Mouse (Mus musculus) heart, embryonic 13.5 days (tissue): Measurements from ENCODE around the gene Klhl10. TPM values are rescaled to one million over a fixed set of nuclear protein-coding genes. Genes with fewer than 3 reads are reported as not detected.

Experiments used
- ATAC-seq: fragments of 200-750 bp; cut with Nextera tagmentation; 2 replicates; pipeline ENCODE4 v1.8.0; 2017; ENCODE audit warnings: moderate TSS enrichment; ENCODE audit not compliant: insufficient number of reproducible peaks, low FRiP score, low TSS enrichment; ENCODE audit errors: extremely low read depth
- H3K27ac ChIP-seq: fragments of 300-500 bp; sonication (generic); replicated peaks from 2 replicates; pipeline ENCODE4 v1.5.1; 2015; ENCODE audit warnings: moderate library complexity, mild to moderate bottlenecking, inconsistent platforms
- H3K27me3 ChIP-seq: fragments of 300-500 bp; sonication (generic); replicated peaks from 2 replicates; pipeline ENCODE4 v1.6.1; 2015; ENCODE audit warnings: mild to moderate bottlenecking, inconsistent platforms
- H3K36me3 ChIP-seq: fragments of 300-500 bp; sonication (generic); 2 replicates; pipeline ENCODE4 v1.6.1; 2015; ENCODE audit warnings: mild to moderate bottlenecking, inconsistent platforms
- H3K4me1 ChIP-seq: fragments of 300-500 bp; sonication (generic); 2 replicates; pipeline ENCODE4 v1.6.1; 2015; ENCODE audit warnings: inconsistent platforms
- H3K4me2 ChIP-seq: fragments of 300-500 bp; sonication (generic); 2 replicates; pipeline ENCODE4 v1.6.1; 2015; ENCODE audit warnings: inconsistent platforms, mild to moderate bottlenecking, moderate library complexity
- H3K4me3 ChIP-seq: fragments of 300-500 bp; sonication (generic); 2 replicates; pipeline ENCODE4 v1.5.1; 2015; ENCODE audit warnings: moderate library complexity, mild to moderate bottlenecking, inconsistent platforms
- H3K9ac ChIP-seq: fragments of 300-500 bp; sonication (generic); 2 replicates; pipeline ENCODE4 v1.6.1; 2015; ENCODE audit warnings: inconsistent platforms, mild to moderate bottlenecking, moderate library complexity
- H3K9me3 ChIP-seq: fragments of 300-500 bp; sonication (generic); 2 replicates; pipeline ENCODE4 v1.6.1; 2016; ENCODE audit warnings: inconsistent platforms
- WGBS: fragments of 180-500 bp; shearing (Covaris S2); methylation state at CpG from one replicate; pipeline ENCODE4 v1.1.7; 2015; ENCODE audit warnings: mixed read lengths; 5-methylcytosine and 5-hydroxymethylcytosine counted together
- polyA plus RNA-seq: library from polyadenylated mRNA; unstranded; fragments of >200 nt; fragmentation: Nextera tagmentation; extraction: Ambion mirVana; gene quantifications from 2 replicates; pipeline ENCODE4 v1.2.1, GENCODE M21; 2015

The Klhl10 gene
- polyA plus RNA-seq, 1 experiment from 2014 or later = 0.60 TPM

DNA sequence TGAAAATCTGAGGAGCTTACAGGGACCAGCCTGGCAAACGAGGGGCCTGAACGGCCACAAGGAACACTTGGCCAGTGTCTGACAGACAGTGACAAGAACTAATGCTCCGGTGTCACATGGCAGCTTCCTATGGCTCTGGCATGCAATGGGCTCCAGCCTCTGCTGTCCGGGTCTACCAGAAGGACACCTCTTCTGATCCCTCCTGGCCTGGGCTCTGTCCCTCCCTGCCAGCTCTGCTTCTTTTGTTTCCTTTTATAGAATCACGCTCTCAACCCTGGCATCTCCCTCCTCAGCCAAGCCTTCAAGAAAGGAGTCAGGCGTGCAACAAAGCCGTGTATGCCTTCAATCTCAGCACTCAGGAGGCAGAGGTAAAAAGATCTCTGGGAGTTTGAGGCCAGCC lies 11.7 kb upstream of the Klhl10 start:
- H3K9me3 ChIP-seq = no peaks in the 10 kb centered on the region
- ATAC-seq = no peak
- H3K4me1 ChIP-seq = peaks cover 49% of the 10 kb centered on the region
- H3K36me3 ChIP-seq = peaks cover 52% of the 10 kb centered on the region
- H3K27me3 ChIP-seq = no peaks in the 10 kb centered on the region
- H3K9ac ChIP-seq = peak overlapping the region; percentile 8; the same call in 1 of the 2 replicates
- peak overlapping the region; percentile 86 for H3K27ac ChIP-seq
- H3K4me3 ChIP-seq = no peak overlapping the region
- no peak overlapping the region for H3K4me2 ChIP-seq
- 44% methylated on average over 7 of the region's 7 CpGs for WGBS

DNA sequence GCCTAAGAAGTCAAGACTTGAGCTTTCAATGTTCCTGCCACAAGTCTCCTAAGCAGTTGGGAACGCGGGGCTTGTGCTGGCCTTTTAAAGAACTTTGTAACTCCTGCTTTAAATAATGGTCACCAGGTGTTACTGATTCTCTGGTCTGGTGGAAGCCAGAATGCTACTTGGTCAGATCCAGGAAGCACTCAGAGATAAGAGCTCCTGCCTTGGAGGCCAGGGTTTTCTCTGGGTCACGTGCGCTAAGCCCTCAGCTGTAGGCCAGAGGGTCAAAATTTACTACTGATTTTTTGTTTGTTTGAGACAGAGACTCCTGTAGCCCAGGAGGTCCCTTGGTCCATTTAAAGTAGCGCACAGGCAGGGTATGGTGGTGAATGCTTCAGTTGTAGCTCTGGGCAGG lies 9.7 kb upstream of the Klhl10 start:
- peaks cover 67% of the 10 kb centered on the region for H3K36me3 ChIP-seq
- H3K9ac ChIP-seq = peak overlapping the region; percentile 24; the same call in 1 of the 2 replicates
- no peak overlapping the region for H3K27ac ChIP-seq
- no peak overlapping the region for H3K4me3 ChIP-seq
- H3K27me3 ChIP-seq = no peaks in the 10 kb centered on the region
- H3K4me2 ChIP-seq = no peak overlapping the region
- 67% methylated on average over 5 of the region's 5 CpGs for WGBS
- H3K4me1 ChIP-seq = peaks cover 39% of the 10 kb centered on the region
- no peak for ATAC-seq
- no peaks in the 10 kb centered on the region for H3K9me3 ChIP-seq

GRCm38 (mm10) chr11:100435678-100436246 lies 6.0 kb upstream of the Klhl10 start:
- Histone ChIP-seq H3K27me3 (no peaks in the 10 kb centered on the region), H3K4me1 (peaks cover 26% of the 10 kb centered on the region), H3K36me3 (peaks cover 76% of the 10 kb centered on the region), H3K9me3 (no peaks in the 10 kb centered on the region), H3K4me2 (no peak overlapping the region), H3K27ac (no peak overlapping the region), H3K9ac (no peak overlapping the region), H3K4me3 (no peak overlapping the region)
- WGBS = 83% methylated on average over 9 of the region's 9 CpGs
- ATAC-seq = no peak

DNA sequence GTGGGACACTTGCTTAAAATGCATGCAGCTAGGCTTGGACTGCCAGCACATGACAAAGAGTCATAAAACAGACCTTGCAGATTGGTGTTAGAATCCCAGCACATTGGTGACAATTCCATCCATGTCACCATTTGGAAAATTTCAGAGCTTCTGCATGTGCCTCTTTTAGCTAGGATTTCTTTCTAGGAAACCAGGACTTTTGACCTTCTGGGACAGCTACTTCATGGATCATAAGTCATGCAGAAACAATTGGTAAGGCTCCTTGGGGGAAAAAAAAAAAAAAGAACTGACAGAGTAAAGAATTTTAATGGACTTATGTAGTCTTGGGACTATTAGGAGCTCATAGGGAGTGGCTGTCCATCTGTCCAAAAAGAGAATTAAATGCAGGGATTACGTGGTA lies 3.8 kb upstream of the Klhl10 start:
- ATAC-seq = no peak

DNA sequence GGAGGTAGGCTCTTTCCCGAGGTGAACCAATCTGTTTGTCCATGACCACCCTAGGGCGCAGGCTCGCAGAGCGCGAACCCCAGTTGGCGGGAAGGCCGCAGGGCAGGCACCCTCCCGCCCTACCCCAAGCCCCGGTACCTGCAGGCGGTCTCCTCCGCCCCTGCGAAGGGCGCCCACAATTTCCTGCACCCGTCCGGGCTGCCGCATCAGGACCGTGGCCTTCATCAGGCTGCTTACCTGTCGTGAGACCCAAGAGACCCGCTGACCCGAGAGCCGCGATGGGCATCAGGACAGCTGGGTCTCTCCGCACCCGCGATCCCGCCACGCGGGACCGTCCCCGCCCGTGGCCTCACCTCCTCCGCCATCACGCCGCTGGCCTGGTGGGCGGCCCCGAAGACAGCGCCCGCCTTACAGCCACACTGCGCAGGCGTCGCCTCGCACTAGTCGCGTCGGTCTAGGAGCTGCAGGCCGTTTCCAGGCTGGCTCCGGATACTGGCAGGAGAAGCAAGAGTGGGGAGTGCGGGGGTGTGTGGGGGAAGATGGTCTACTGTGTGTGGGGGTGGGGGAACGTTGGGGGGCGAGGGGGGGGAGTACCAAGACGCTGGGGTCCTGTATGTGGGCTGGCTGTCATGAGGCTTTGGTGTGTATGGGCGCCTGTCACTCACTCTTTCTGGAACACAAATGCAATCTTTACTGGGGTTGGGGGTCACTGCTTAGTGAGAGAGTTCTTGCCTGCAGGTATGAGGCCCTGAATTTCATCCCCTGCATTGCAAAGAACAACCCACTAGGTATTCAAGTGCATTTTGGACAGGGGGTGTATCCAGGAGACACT lies 810 bp upstream of the Klhl10 start:
- peak; percentile 74; the same call in 1 of the 2 replicates for ATAC-seq
- no peaks in the 10 kb centered on the region for H3K9me3 ChIP-seq
- WGBS = 2% methylated on average over 52 of the region's 52 CpGs

More for the DNA sequence above, 3.8 kb upstream of the Klhl10 start:
- H3K4me1 ChIP-seq = peaks cover 20% of the 10 kb centered on the region
- H3K4me3 ChIP-seq = no peak overlapping the region
- H3K27ac ChIP-seq = no peak overlapping the region
- 98% methylated on average over 1 of the region's 1 CpGs for WGBS
- no peak overlapping the region for H3K4me2 ChIP-seq
- H3K36me3 ChIP-seq = peaks cover 62% of the 10 kb centered on the region
- H3K9me3 ChIP-seq = no peaks in the 10 kb centered on the region
- no peak overlapping the region for H3K9ac ChIP-seq
- H3K27me3 ChIP-seq = no peaks in the 10 kb centered on the region

DNA sequence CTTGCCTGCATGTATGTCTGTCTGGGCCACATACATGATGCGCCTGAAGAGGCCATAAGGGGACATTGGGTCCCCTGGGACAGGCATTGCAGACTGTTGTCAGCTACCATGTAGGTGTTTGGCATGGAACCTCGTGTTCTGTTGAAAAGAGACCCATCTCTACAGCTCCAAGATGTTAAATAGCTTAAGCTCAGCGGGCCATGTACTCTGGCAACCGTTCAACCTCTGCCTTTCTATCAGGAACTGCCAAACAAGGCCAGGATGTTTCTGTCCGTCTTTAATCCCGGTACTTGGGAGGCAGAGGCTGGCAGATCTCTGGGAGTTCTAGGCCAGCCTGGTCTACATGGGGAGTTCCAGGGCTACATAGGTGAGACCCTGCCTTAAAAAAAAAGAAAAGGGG lies 908 bp downstream of the Klhl10 start:
- peaks cover 20% of the 10 kb centered on the region for H3K4me1 ChIP-seq
- WGBS = 87% methylated on average over 6 of the region's 6 CpGs
- H3K4me3 ChIP-seq = no peak overlapping the region
- no peak overlapping the region for H3K4me2 ChIP-seq
- peaks cover 19% of the 10 kb centered on the region for H3K36me3 ChIP-seq
- H3K27me3 ChIP-seq = no peaks in the 10 kb centered on the region
- H3K27ac ChIP-seq = no peak overlapping the region
- ATAC-seq = no peak
- no peaks in the 10 kb centered on the region for H3K9me3 ChIP-seq
- no peak overlapping the region for H3K9ac ChIP-seq

More for the DNA sequence above, 810 bp upstream of the Klhl10 start:
- Histone ChIP-seq H3K27me3 (no peaks in the 10 kb centered on the region), H3K4me2 (peak overlapping the region; percentile 71), H3K4me3 (peak overlapping the region; percentile 91), H3K9ac (peak overlapping the region; percentile 95), H3K36me3 (peaks cover 35% of the 10 kb centered on the region), H3K27ac (peak overlapping the region; percentile 67), H3K4me1 (peaks cover 20% of the 10 kb centered on the region)

DNA sequence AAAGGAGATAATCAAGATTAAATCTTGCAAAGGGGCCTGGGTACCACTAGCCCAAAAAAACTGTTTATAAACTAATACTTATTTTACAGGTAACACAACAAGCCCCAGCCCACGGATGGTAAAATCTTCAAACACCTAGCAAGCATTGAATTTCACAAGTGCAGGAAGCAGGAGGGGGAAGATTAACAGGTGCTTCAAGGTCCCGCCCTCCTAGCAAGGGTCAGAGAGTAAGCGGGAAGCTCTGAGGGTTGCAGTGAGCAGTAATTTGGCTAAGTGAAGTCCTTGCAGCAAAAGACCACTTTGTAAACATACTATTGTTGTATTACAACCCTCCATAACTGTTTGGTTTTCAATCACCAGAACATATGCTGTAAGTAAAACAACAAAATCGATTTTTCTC lies 15.5 kb downstream of the Klhl10 start:
- Histone ChIP-seq H3K4me2 (no peak overlapping the region), H3K9ac (no peak overlapping the region), H3K4me1 (no peaks in the 10 kb centered on the region), H3K27me3 (no peaks in the 10 kb centered on the region), H3K4me3 (no peak overlapping the region), H3K27ac (no peak overlapping the region), H3K9me3 (no peaks in the 10 kb centered on the region), H3K36me3 (peaks cover 50% of the 10 kb centered on the region)
- ATAC-seq = no peak
- 70% methylated on average over 4 of the region's 4 CpGs for WGBS

DNA sequence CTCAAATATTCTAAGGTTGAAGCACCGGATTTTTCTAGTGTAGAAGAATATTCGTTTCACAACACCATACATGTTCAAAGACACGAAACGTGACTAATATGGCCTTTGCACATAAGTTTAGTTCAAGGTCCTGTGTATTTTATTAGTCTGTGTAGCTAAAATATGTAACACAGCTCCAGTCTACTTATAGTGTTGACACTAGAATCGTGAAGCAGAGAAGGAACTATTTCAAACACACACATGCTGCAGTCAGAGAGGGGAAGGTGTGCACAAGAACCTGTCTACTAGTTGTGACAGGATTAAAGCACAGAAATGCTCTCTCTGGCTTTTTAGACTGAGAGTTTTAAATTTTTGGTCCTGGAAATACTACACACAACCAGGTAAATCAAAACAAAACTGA lies 16.0 kb downstream of the Klhl10 start:
- Histone ChIP-seq H3K9me3 (no peaks in the 10 kb centered on the region), H3K9ac (no peak overlapping the region), H3K27me3 (no peaks in the 10 kb centered on the region), H3K27ac (no peak overlapping the region), H3K36me3 (peaks cover 53% of the 10 kb centered on the region), H3K4me3 (no peak overlapping the region), H3K4me1 (no peaks in the 10 kb centered on the region), H3K4me2 (no peak overlapping the region)
- WGBS = 82% methylated on average over 5 of the region's 5 CpGs
- no peak for ATAC-seq

GRCm38 (mm10) chr11:100462699-100463098 lies 21.0 kb downstream of the Klhl10 start:
- Histone ChIP-seq H3K4me2 (no peak overlapping the region), H3K36me3 (peaks cover 57% of the 10 kb centered on the region), H3K9ac (no peak overlapping the region), H3K4me1 (peaks cover 9% of the 10 kb centered on the region), H3K27me3 (no peaks in the 10 kb centered on the region), H3K27ac (no peak overlapping the region), H3K4me3 (no peak overlapping the region), H3K9me3 (no peaks in the 10 kb centered on the region)
- 91% methylated on average over 10 of the region's 10 CpGs for WGBS
- ATAC-seq = no peak

GRCm38 (mm10) chr11:100465229-100465792 lies 23.6 kb downstream of the Klhl10 start:
- no peak overlapping the region for H3K4me3 ChIP-seq
- no peaks in the 10 kb centered on the region for H3K9me3 ChIP-seq
- ATAC-seq = no peak
- 83% methylated on average over 1 of the region's 1 CpGs for WGBS
- no peak overlapping the region for H3K4me2 ChIP-seq
- peaks cover 49% of the 10 kb centered on the region for H3K36me3 ChIP-seq
- no peak overlapping the region for H3K27ac ChIP-seq
- H3K9ac ChIP-seq = no peak overlapping the region
- H3K27me3 ChIP-seq = no peaks in the 10 kb centered on the region
- H3K4me1 ChIP-seq = peaks cover 17% of the 10 kb centered on the region

DNA sequence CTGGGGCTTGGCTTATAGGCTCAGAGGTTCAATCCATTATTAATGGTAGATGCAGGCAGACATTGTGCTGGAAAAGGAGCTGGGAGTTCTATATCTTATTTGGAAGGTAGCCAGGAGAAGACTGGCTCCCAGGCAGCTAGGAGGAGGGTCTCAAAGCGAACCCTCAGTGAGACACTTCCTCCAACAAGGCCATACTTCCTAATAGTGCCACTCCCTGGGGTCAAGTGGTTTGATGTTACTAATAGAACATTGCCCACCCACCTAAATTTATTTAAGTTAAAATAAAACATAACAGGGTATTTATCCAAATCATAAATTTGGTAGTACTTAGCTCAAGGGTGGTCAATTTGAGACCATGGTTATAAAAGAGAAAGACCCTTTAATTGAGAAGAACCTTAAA lies 24.1 kb downstream of the Klhl10 start:
- no peaks in the 10 kb centered on the region for H3K27me3 ChIP-seq
- 32% methylated on average over 1 of the region's 1 CpGs for WGBS
- H3K9ac ChIP-seq = no peak overlapping the region
- ATAC-seq = no peak
- H3K4me3 ChIP-seq = no peak overlapping the region
- H3K4me1 ChIP-seq = peaks cover 22% of the 10 kb centered on the region
- no peak overlapping the region for H3K27ac ChIP-seq
- no peaks in the 10 kb centered on the region for H3K9me3 ChIP-seq
- H3K36me3 ChIP-seq = peaks cover 45% of the 10 kb centered on the region
- H3K4me2 ChIP-seq = no peak overlapping the region
